Mouse (Mus musculus) left cerebral cortex, adult 2 months (tissue): ENCODE results near the gene Uts2. TPM values are rescaled to one million over a fixed set of nuclear protein-coding genes. Genes with fewer than 3 reads are reported as not detected.

Experiments
- DNase-seq, 2 experiments: peaks; one replicate each; pipeline ENCODE4 v3.0.0; 2021 to 2022; ENCODE audit warnings: low spot score in 2 of 2, mixed read lengths in 1 of 2; ENCODE audit errors: extremely low spot score in 1 of 2
- H3K27ac ChIP-seq: fragments of 200-600 bp; 2 replicates; pipeline ENCODE4 v1.8.1; 2022
- H3K4me3 ChIP-seq: fragments of 200-600 bp; 2 replicates; pipeline ENCODE4 v1.8.1; 2022
- CTCF ChIP-seq: fragments of 200-600 bp; IDR thresholded peaks from 2 replicates; pipeline ENCODE4 v1.8.1; 2022; ENCODE audit warnings: antibody characterized with exemption, mild to moderate bottlenecking, moderate library complexity
- intact Hi-C: fragments of 180-260 bp; cut with DNase I; formaldehyde crosslinking; loops from one replicate; pipeline ENCODE4 v1.15.1; 2025
- total RNA-seq, 2 experiments: library from RNA; stranded (reverse); gene quantifications; 2 replicates each; pipeline ENCODE4 v1.2.3; 2021

Gene Uts2
- total RNA-seq, 2 experiments from 2014 or later: not detected

GRCm38 (mm10) chr4:151027001-151027400, 30.1 kb downstream of the Uts2 start:
- intact Hi-C loops: no loop called here
- Histone ChIP-seq H3K27ac (no peak overlapping the region), H3K4me3 (no peak overlapping the region)
- peak; percentile 77 for TF ChIP-seq CTCF
- DNase-seq: no peak

- Histone ChIP-seq H3K27ac (no peak overlapping the region), H3K4me3 (no peak overlapping the region)
- intact Hi-C loops: no loop called here
- DNase-seq: no peak
- no peak for TF ChIP-seq CTCF
Observed at GRCm38 (mm10) chr4:151036521-151036920, 39.6 kb downstream of the Uts2 start.

- DNase-seq: no peak
- intact Hi-C loops: no loop called here
- no peak overlapping the region for H3K27ac ChIP-seq
- no peak for TF ChIP-seq CTCF
- no peak overlapping the region for H3K4me3 ChIP-seq
Observed at GRCm38 (mm10) chr4:151037800-151038199, 40.9 kb downstream of the Uts2 start.

- no peak; the same call in 1 of the 2 replicates for TF ChIP-seq CTCF
- DNase-seq: peak in 1 of 2 experiments; percentile 26
- intact Hi-C loops: loop anchor here (5.0 kb wide), 1 partner anchor 129 kb away; the partner anchor contains the start of genes Park7 and Tnfrsf9
Observed at GRCm38 (mm10) chr4:151041506-151041905, 44.6 kb downstream of the Uts2 start.

GRCm38 (mm10) chr4:151043281-151043680, 46.4 kb downstream of the Uts2 start:
- intact Hi-C loops: loop anchor here (5.0 kb wide), 1 partner anchor 131 kb away; the partner anchor contains the start of genes Park7 and Tnfrsf9
- H3K4me3 ChIP-seq: peak overlapping the region; percentile 83
- H3K27ac ChIP-seq: no peak overlapping the region; the same call in 1 of the 2 replicates
- DNase-seq: peak in 1 of 2 experiments; percentile 24
- no peak; the same call in 1 of the 2 replicates for TF ChIP-seq CTCF

More at GRCm38 (mm10) chr4:151041506-151041905, 44.6 kb downstream of the Uts2 start:
- H3K27ac ChIP-seq: peak overlapping the region; percentile 16; the same call in 1 of the 2 replicates
- peak overlapping the region; percentile 3 for H3K4me3 ChIP-seq

- H3K27ac ChIP-seq: peak within 1 kb of the TSS; percentile 99
- DNase-seq: peak; percentile 98
- intact Hi-C loops: loop anchor here (1.0 to 5.0 kb wide), 2 partner anchors 96 to 132 kb away; partner anchors contain the start of genes Park7 and Tnfrsf9
Observed at GRCm38 (mm10) chr4:151044037-151044943, 47.4 kb downstream of the Uts2 start, which contains the start of gene Per3. Gene Per3 (minus strand): TSS chr4:151044665.

GRCm38 (mm10) chr4:151044944-151045570, 48.2 kb downstream of the Uts2 start:
- Histone ChIP-seq H3K4me3 (peak overlapping the region; percentile 83), H3K27ac (peak overlapping the region; percentile 94)
- intact Hi-C loops: loop anchor here (1.0 to 5.0 kb wide), 2 partner anchors 95 to 133 kb away; partner anchors contain the start of genes Park7 and Tnfrsf9
- peak; percentile 32 to 36 for DNase-seq
- no peak for TF ChIP-seq CTCF

More at GRCm38 (mm10) chr4:151044037-151044943, 47.4 kb downstream of the Uts2 start, which contains the start of gene Per3:
- no peak for TF ChIP-seq CTCF
- H3K4me3 ChIP-seq: peak within 1 kb of the TSS; percentile 83

- no peak overlapping the region for H3K4me3 ChIP-seq
- H3K27ac ChIP-seq: no peak overlapping the region
- TF ChIP-seq CTCF: no peak
- intact Hi-C loops: no loop called here
- no peak for DNase-seq
Observed at GRCm38 (mm10) chr4:151046524-151046923, 49.6 kb downstream of the Uts2 start.

GRCm38 (mm10) chr4:151051162-151051561, 54.3 kb downstream of the Uts2 start:
- no peak for TF ChIP-seq CTCF
- no peak for DNase-seq
- H3K4me3 ChIP-seq: no peak overlapping the region
- intact Hi-C loops: no loop called here
- no peak overlapping the region; the same call in 1 of the 2 replicates for H3K27ac ChIP-seq

Other genes starting within 250 kb of the Uts2 start
- gene Errfi1, start 143.2 kb upstream of the Uts2 start, total RNA-seq: 10 to 100 TPM; 25.9 to 37.8 TPM
- gene Park7, start 82.7 kb upstream of the Uts2 start, total RNA-seq: 100 to 1,000 TPM; 190 TPM
- under 1 TPM; 0.44 to 0.70 TPM for gene Tnfrsf9, start 82.5 kb upstream of the Uts2 start, total RNA-seq
- 10 to 100 TPM; 25.1 to 29.9 TPM for gene Per3, start 47.6 kb downstream of the Uts2 start, total RNA-seq
- 10 to 100 TPM; 29.6 to 32.5 TPM for gene Vamp3, start 60.9 kb downstream of the Uts2 start, total RNA-seq
- gene Gm13090, start 92.5 kb downstream of the Uts2 start, total RNA-seq: not detected